Mouse (Mus musculus): Measurements from ENCODE around the gene Adam12.

GRCm38 (mm10) chr7:133933378-133933777 is 298.6 kb downstream of the Adam12 start:
- TF ChIP-seq CTCF (conservative IDR thresholded peaks at IDR 0.05; ENCODE audit: insufficient read depth, insufficient read length, low read depth, low read length) (no peak), POLR2A (IDR thresholded peaks at IDR 0.05; ENCODE audit: low read depth, low read length) (no peak)
